Mouse (Mus musculus) liver, embryonic 14.5 days (tissue): ENCODE data around the gene Myct1.

Experiments used
- CTCF ChIP-seq: IDR thresholded peaks from 2 replicates; pipeline ENCODE4 v1.5.1; 2016; ENCODE audit warnings: antibody characterized with exemption, low read depth, control low read depth
- EP300 ChIP-seq: IDR thresholded peaks from 2 replicates; pipeline ENCODE4 v1.6.1; 2016; ENCODE audit warnings: antibody characterized with exemption, low read depth

DNA sequence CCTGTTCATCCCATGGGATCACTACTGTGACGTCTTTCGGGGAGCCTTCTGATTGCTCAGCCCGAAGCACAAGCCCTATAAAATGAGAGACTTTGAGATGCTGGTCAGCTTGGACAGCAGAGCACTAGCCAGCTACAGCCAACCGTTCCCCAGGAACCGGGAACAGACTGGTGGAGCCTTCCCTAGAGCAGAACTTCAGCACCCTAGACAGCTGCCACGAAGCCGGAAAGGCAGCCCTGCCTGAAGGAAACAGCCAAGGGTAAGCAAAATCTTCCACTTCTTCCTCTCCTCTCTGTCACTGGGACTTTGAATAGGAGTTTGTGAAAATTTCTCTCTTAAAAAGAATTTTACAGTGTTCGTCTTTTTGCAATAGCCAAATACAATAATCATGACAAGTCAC is 45.5 kb downstream of the Myct1 start, which contains the start of gene Vip:
- no peak for TF ChIP-seq CTCF
- TF ChIP-seq EP300, result no peak
